Mouse (Mus musculus) kidney, postnatal 10 days (tissue): ENCODE data around the gene 2310022B05Rik.

ENCODE experiments used
- DNase-seq: peaks from one replicate; pipeline ENCODE4 v3.0.0; 2021; ENCODE audit warnings: mixed read lengths

2310022B05Rik gene

GRCm38 (mm10) chr8:124658415-124658814 lies 4.8 kb downstream of the 2310022B05Rik start:
- DNase-seq, result peak; percentile 76

- no peak for DNase-seq
Measured at GRCm38 (mm10) chr8:124657961-124658360, 5.2 kb downstream of the 2310022B05Rik start.

DNA sequence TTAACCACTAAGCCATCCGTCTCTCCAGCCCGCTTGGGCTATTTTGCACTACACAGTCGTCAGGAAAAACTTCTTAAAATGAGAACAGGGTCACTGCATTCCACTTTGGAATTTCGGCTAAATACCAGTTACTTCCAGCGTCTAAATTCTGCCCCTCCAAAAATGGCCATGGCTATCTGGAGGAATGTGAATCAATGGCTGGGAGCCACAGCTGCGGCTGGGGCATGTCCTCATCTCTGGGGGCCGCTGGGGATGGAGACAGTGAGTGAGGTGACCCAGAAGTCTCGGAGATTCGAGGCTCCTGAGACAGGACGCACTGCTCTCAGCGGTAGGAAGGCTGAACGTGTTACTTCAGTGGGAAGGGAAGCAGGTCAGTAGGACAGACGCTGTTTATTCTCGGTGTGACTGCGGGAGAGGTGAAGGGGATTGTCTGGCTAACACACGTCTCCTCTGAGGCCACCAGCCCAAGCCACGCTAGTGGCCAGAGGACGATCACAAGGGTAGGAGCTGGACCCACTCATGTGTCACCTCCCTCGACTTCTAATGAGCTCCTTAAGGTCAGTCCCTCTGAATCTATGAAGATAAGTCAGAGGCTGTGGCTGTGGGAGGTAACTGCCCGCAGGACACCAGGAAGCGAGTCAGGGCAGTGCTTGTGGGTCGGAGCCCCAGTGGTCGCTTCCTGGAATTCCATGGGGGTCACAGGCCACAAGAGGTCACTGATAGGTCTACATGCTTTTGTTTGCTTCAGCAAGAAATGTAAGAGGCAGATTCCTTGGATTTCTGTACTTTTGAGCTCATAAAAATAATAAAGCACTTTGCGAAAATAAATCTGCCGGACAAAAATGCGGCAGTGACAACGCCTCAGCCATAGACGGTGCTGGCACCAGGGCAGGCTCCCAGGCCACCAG lies 9.3 kb downstream of the 2310022B05Rik start:
- DNase-seq, result peak; percentile 73

DNA sequence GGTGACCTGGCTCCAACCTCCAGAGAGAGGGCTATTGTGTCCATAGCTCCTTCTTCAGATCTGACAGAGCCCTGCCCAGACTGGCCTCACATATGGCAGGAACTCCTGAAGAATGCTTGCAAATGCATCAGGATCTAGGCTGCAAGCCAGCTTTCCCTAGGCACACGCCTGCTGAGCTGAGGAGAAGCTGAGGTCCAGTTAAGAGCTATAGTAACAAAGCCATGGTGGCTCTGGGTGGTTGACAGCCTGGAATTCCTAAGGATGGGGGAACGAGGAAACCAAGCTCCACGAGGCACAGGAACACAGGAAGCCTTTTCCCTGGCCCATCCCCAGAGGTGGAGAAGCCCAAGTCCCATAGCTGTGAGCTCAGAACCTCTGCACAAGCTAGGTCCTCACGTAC lies 10.6 kb downstream of the 2310022B05Rik start:
- DNase-seq, result peak; percentile 60

GRCm38 (mm10) chr8:124651776-124652175 lies 11.4 kb downstream of the 2310022B05Rik start:
- no peak for DNase-seq

- no peak for DNase-seq
Measured at GRCm38 (mm10) chr8:124648311-124648710, 14.9 kb downstream of the 2310022B05Rik start.

- peak; percentile 74 for DNase-seq
Measured at GRCm38 (mm10) chr8:124643540-124644339, 19.4 kb downstream of the 2310022B05Rik start.

DNA sequence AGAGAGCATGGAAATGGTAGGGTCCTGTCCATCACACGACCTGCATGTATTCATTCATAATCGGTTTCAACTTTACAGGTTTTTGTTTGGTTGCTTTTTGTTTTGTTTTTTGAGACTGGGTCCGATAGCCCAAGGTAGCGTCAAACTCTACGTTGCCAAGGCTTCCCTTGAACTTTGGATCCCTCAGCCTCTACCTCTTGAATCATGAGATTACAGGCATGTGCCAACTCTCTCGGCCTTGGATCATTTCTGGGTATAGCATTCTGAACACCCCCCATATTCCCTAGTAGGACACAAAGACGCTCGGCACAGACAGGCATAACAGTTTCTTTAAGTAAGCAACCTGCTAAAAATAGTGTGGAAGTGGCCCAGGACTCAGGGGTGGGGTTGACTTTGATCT lies 21.6 kb downstream of the 2310022B05Rik start:
- DNase-seq, result no peak

DNA sequence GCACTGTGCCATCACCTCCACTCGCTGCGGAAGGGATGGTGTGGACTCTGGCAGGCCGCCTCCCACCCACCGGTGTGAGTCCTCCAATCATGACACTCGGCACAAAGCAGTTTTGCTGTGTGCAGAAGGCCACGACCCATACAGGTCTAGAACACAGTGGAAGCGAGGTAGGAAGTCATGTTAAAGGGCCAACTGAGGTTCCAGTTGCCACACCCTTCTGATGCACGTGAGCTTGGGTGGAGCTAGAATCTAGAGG lies 28.0 kb downstream of the 2310022B05Rik start:
- no peak for DNase-seq

- DNase-seq, result no peak
Measured at GRCm38 (mm10) chr8:124634411-124635246, 28.5 kb downstream of the 2310022B05Rik start.

- DNase-seq, result peak; percentile 88
Measured at GRCm38 (mm10) chr8:124633001-124633703, 30.0 kb downstream of the 2310022B05Rik start.

- DNase-seq, result peak; percentile 45
Measured at GRCm38 (mm10) chr8:124631966-124632365, 31.2 kb downstream of the 2310022B05Rik start.

GRCm38 (mm10) chr8:124630891-124631290 lies 32.3 kb downstream of the 2310022B05Rik start:
- no peak for DNase-seq

DNA sequence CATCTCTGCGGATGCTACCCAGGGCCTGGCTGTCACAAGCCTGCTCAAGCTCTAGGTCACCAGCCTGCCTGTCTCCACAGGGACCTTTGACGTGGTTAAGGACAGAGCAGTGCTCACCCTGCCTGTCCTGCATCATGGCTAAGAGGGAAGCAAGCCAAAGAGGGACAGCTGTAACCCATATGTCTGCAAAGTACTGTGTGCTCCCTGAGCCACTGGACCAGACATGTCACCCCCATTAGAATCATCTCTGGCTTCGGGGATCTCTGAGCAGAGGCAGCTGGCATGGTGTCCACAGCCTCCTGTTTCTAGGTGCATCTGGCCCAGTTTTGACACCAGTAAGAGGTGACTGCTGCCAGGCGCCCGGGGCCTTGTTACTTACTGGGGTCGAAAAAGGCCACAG lies 32.7 kb downstream of the 2310022B05Rik start:
- peak; percentile 78 for DNase-seq

GRCm38 (mm10) chr8:124626251-124626650 lies 36.9 kb downstream of the 2310022B05Rik start:
- no peak for DNase-seq

GRCm38 (mm10) chr8:124621255-124621654 lies 41.9 kb downstream of the 2310022B05Rik start:
- no peak for DNase-seq

- no peak for DNase-seq
Measured at GRCm38 (mm10) chr8:124618252-124618651, 44.9 kb downstream of the 2310022B05Rik start.

DNA sequence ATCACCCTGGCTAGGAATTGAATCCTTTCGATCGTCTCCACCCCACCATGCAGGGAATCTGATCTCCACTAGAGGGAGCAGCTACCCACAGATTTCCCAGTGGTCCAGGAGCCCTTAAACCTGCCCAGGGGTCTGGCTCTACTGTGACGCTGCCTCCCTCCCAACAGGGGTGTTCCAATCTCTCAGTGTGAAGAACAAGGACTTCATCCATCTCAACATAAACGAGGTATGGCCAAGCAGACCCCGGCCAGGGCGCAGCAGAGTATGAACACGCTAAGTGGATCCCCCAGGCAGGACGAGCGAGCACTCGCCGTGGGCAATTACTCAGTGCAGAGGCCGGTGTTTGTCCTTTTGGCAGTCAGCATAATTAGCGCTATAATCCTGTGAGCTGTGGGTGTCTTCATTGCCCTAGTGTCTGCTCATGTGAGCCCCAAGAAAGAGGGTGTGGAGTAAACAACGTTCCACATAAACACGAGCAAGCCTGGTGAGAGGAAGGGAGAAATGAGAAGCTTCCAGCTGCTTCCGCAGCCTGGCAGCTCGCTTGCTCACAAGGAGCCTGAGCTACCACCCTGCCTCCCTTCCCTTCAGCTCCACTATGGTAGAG lies 45.8 kb downstream of the 2310022B05Rik start:
- DNase-seq, result peak; percentile 87

- no peak for DNase-seq
Measured at GRCm38 (mm10) chr8:124614325-124614724, 48.8 kb downstream of the 2310022B05Rik start.

GRCm38 (mm10) chr8:124608972-124609353 lies 54.2 kb downstream of the 2310022B05Rik start:
- DNase-seq, result peak; percentile 48

GRCm38 (mm10) chr8:124608239-124608971 lies 54.8 kb downstream of the 2310022B05Rik start:
- DNase-seq, result peak; percentile 44
